Mouse (Mus musculus) heart, adult 9 months (tissue): ENCODE results near the gene Ttc21a.

Source experiments
- DNase-seq, 2 experiments: peaks; one replicate each; pipeline ENCODE4 v3.0.0; 2022; ENCODE audit warnings: low spot score in 2 of 2

Gene Ttc21a

DNA sequence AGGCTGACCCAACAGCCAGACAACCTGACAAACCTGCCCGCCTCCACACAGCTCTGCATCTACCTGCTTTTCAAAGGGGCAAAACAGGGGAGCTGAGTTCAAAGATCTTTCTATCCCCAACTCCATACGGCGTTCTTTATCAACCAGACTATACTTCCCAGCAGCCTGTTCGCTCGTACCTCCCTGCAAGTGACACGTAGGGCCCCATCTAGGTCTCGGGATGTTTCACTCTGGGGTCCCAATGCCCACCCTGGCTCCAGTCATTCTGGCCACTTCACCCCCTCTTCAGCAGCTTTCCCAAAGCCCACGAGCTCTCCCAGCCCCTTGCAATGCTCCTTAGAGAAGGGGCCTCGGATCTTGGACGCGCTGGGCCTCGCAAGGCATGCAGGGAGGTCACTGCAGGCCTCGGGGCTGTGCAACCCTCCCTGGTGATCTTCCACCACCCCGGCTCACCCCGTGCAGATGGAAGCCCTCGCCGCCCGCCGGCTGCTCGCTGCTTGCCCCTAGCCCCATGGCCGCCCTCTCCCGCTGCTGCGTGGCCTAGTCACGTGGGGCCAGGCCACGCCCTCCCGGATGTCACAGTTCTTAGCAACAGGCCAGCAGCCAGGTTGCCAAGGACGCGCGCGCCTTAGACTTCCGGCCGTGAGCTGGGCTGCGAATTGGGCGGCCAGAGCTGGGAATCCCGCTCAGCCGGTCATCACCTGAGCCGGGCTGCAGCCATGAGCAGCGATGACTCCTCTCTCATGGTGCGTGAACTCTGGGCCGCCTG lies at the start of gene Ttc21a, which contains the start of gene Gorasp1:
TSS of gene Ttc21a (plus strand) at position 602 of the 769 bp plus-strand sequence.
TSS of gene Gorasp1 (minus strand) at position 561 of the 769 bp plus-strand sequence.
- peak; percentile 90 to 93 for DNase-seq

DNA sequence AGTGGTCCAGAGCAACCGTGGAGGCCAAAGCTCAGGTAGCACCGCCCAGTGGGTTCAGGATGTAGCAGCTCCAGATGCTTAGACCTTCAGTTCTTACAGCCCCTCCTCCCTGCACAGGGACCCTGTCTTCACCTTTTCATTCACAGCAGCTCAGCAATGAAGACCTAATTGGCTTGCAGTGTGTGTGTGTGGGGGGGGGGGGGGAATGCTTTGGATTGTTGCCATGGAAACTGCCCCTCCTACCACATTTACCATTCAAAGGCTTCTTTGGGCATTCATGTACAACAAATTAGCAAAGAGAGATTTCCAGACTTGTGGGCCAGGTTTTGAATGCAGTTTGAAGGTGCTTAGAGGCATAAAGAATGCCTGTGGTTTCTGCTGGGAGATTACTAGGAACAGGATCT lies 48.6 kb upstream of the Ttc21a start:
- DNase-seq = no peak

DNA sequence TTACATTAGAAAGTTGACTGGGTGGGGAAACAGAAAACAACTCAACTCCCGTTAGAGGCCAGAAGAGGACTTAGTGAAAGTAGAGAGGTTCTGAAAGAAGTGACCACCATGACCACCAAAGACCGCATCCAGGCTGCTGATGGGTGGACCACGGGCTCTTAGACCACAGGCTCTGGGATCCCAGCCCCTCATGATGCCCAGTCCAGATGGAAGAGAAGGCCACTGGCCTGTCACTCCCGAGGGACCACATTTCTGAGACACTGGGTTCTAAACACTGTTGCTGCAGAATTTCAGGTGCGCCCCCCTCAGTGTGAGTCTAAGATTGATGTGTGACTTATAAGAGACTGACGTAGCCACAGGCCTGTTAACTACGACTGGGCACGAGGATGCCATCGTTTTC lies 48.0 kb upstream of the Ttc21a start:
- DNase-seq = no peak

DNA sequence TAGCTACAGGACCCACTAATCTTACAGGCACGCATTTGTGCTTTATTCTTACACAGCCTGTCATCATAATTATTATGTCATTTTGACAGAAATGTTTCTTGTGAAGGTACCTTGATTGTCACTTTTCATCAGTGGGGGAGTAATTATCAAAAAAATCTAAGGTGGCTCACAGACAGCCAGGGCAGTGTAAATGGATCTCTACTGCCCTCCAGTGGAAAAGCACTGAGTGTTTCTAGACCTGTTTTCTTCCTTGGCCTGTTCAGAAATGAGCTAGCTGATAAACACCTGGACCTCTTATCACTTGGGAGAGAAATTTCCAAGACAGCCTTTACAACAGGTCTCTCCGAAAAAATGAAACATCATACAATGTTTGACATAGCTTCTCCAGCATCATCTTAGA lies 46.7 kb upstream of the Ttc21a start:
- no peak for DNase-seq

DNA sequence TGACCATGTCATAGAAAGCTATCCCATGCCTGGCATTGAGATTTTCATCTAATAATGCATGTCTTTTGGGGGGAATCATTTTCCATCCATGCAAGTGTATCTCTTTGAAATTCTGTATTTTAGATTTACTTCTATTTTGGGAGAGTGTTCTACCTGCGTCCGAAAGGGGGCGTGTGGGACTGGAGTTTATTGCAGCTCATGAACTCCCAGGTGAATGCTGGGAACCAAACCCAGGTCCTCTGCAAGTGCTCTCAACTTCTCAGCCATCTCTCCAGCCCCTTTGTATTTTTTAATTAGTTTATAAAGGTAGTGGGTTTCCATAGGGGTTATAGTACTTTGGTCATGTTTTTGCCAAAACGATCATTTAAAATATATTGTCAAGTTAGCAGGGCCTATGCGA lies 43.5 kb upstream of the Ttc21a start:
- no peak for DNase-seq

DNA sequence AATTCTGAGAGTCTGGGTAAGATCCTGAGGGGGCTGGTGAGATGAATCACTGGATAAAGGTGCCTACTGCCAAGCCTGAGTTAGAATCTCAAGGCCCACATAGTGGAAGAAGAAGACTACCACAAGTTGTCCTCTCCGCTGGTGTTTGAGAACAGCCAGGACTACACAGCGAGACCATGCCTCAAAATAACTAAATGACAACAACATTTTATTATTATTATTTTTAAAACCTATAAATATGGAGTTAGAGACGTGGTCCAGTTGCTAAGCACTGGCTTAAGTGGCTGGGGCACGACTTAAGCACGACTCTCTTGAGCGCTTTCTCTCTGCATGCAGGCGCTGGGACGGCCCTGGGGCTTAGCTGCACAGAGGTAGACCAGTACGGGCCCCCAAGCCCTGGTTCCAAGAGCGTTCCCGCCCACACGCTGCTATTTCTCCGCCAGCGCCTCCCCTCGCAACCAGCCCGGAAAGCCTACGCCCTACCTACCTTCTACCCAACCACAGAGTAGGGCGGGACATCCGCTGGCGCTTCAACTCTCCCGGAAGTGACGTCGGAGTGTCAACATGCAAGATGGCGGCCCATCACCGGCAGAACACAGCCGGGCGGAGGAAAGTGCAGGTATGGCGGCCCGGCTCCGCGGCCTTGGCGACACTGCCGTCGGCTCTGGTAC lies 42.9 kb upstream of the Ttc21a start, which contains the start of gene Wdr48:
TSS of gene Wdr48 (plus strand) at position 540 of the 671 bp plus-strand sequence.
- peak; percentile 98 for DNase-seq

DNA sequence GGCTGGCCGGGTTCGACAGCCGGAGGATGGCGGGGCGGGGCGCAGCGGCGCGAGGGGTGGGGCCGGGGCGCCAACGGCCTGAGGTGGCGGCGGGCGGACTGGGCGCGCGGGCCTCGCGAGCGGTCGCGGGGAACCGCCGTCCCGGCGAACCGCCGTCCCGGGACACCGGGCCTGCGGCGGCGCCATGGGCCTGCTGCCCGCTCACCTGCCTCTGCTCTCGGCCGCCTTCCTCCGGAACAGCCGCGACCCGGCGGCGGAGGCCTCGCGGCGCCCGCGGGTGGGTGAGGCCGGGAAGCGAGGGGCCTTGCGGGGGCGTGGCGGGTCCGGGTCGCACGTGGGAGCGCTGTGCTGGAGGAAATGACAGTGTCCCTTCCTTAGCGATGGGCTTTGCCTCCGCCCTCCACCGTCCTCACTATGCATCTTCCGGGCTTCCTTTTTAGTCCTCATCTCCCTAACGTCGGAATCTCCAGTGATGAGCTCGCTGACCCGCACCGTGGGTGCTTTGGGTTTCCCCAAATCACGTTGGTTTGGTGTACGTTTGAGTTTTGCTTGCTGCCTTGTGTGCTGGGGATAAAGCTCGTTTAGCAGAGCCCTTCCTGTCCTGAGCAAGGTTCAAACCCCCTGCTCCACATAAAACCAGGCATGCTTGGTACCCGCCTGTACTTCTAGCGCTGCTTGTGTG lies 42.2 kb upstream of the Ttc21a start:
- DNase-seq = peak in 1 of 2 experiments; percentile 35

DNA sequence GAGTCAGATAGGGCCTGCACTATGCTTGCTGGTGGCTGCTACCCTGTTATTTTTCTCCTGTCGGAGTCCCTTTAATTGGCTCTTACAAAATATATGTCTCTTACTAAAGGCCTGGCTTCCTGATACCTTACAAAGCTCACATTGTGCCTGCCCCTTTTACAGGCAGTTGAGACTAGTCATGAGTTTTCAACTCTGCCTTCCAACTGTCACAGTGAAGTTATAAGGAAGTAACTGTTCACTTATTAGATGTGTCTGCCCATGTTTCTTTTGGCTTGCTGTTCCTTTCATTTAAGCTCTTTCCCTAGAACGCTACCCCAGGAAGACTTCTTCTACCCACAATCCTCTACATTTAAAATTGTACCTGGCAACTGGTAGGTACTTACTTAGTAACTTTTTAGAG lies 38.0 kb upstream of the Ttc21a start:
- DNase-seq = no peak

DNA sequence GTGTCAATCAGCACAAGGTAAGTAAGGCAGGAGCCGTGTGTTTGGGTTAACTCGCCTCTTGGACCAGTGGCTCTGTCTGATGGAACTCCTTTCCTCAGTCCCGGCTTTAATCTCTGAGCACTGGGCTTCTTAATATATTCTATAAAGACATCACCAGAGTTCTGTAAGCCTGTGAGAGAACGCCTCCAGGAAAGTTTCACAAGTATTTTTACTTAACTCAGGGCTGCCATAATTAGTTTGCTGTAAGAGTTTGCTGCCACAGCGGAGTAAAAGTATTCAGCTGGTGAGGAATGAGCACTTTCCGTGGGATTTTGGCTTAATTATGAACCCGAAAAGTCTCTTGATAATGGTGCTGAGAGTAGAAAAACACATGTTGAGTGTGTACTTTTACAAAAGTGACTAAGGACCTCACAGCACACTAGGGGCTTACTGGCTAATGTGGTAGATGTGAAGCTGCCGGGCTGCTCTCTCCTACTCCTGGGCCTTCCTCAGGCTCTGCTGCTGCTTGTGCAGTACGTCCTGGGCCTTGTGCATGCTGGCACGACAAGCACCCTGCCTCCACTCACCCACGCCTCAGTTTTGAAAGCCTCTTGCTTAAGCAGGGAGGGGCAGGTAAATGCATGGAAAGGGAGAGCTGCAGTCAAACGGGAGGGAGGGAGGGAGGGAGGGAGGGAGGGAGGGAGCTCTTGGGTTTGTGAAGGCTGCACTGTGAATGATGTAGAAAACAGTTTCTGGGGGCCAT lies 34.8 kb upstream of the Ttc21a start:
- no peak for DNase-seq

DNA sequence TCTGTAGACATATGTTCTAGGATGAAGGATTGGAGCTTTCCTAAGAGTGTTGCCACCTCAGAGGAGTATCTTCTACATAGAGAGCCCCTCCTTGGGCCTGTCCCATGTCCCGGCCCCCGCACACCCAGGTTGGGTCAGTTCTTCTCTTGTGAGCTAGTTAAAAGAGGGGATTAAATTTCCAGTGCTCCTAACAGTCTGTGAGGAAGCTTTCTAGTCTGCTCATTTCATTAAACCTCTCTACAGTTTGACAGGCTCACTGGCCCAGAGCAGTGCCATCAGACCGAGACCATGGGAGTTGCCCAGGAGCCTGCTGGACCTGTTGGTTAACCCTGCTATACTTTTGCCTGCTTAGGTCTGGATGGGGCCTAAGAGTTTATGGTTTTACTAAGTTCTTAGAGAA lies 28.7 kb upstream of the Ttc21a start:
- no peak for DNase-seq

DNA sequence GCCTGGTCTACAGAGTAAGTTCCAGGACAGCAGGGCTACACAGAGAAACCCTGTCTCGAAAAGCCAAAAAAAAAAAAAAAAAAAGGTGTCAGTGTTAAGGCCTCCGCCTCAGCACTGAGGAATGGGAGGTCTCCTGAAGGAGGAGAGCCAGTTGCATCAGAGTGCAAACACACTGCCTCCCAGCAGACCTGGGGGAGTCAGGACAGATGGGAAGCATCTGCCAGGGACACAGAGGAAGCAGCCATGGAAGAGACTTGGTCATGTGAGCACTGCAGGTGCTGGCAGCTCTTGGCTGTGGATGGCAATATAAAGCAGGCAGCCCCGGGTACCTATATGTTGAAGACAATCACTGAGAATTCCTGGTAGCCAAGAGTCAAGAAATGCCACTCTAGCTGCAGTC lies 27.5 kb upstream of the Ttc21a start:
- no peak for DNase-seq

DNA sequence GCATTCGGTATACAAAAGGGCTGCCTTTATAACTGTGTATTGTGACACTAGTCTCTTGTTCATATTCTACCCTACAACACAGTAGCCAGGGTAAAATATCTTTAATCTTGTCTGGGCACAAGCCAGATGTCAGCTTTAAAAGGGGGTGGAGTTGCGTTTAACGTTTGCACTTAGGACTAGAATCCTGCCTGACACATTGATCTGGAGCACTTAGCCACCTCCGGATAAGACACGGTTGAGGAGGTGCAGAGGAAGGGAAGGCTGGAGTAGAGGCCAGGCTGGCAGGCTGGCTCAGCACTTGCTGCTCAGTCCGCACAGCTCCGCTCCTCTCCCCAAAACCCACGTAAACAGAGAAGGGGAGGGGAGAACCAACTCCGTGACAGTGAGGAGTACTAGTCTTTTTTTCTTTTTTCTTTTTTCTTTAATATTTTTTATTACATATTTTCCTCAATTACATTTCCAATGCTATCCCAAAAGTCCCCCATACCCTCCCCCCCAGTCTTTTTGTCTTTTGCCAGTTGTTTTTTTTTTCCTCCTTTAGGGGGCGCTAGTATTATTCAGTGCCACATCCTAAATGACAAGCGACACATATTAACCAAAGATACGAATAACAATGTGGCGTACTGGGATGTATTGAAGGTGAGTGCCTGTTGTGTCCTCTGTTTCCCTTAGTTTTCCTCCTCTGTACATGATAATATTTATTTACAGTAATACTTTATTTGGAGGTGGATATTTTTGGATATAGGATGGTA lies 24.1 kb upstream of the Ttc21a start:
- no peak for DNase-seq

DNA sequence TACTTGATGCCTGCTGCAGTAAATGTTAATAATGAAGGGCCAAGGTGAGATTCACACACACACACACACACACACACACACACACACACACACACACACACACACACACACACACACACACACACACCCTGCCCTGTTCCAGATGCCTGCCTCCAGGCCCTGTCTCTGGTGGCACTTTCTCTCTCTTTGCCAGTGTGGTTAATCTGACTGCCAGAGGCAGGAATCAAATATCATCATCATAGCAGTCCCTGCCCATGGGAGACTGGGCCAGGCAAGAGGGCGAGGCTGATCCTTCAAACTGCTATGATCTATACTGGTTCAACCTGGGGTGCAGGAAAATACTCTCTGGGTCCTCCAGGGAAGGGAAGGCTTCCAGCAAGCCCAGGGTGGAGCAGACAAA lies 17.5 kb upstream of the Ttc21a start:
- no peak for DNase-seq

DNA sequence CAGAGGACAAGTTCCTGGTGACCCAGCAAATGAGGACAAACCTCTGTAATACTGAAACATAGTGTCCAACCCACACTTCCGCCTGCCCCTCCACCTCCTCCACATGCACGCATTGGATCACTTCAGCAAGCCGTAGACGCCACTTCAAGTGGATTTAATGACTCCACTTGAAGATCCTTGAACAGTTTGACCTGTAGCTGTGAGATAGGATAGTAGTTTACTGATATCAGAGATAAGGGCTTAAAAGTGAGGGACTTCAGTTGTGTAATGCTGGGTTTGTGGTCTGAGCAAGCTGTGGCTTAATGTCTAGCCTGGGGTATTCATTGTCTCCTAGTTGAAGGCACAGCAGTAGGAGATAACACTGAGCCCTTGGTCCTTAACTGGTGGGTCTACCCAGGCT lies 13.9 kb upstream of the Ttc21a start:
- DNase-seq = no peak

DNA sequence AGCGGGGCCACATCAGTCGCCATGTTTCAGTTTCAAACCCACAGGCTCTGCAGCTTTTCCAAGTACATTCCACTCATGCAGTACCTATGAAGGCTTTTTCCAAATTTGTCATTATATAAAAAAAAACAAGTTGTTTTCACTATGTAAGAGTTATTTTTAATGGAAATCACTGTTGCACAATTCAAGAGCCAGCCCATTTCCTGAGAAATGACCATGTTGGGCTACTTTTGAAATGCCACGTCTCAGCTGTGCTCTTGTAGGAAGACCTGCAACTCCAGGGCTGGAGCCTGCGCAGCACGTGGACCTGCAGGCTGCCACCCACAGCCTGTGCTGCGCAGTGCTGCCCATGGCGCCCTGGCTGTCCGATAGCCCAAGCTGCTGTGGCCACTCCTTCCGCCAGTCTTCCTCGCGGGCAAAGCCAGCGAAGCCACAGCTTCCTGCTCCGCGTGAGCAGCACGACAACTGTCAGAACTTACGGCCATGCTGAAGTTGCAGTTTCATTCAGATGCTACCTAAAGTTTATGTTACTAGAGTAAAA lies 12.2 kb upstream of the Ttc21a start:
- DNase-seq = peak in 1 of 2 experiments; percentile 27

DNA sequence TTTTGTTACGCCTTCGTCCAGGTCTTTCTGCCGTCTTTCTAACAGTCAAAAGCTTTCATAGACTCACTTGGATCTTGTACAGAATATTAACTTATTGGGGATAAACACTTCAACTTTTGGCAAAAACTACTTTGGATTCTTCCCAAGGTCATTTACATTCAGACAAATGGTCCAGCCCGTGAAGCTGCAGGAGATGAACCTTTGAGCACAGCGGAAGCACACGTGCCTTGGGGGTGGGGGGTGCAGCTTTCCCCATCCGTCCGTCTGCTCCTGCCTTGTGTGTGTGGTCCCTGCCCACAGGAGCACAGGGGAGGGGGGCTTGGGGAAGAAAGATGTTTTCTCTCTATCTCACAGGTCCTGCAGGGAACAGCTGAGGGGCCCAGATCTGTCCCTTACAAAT lies 11.7 kb upstream of the Ttc21a start:
- no peak for DNase-seq

DNA sequence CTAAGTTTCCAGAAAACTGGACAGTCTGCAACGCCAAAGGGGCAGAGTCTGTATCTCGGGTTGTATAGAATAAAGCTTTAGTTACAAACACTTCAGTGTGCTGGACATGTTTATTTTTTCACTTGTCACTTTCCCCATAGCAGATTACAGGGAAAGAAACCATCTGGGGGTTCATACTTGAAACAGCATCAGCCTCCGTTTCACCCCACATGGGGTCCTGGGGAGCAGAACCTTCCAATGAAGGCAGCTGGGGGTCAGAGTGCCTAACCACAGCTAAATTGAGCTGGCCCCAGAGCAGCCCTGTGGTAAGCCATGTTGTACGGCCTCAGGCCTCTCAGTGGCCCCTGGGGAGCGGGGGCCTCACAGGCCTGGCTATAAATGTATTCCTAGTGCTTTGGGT lies 10.9 kb upstream of the Ttc21a start:
- DNase-seq = no peak

DNA sequence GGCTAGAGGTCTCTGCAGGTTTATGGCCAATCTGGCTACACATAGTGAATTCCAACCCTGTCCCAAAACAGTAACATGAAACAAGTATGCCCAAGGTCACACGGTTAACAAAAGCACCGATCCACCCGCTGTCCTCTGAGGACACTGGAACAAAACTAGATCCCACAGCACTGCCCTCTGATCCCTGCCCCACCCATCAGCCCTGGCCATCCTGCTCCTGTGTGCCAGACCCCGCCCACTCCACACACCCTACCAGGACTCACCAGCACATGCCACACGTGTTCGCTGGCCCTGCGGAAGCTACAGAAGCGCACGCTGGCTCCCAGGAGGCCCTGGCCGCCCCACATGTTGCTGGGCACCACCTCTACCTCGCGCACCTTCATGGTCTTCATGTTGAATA lies 5.0 kb upstream of the Ttc21a start:
- peak in 1 of 2 experiments; percentile 14 for DNase-seq

DNA sequence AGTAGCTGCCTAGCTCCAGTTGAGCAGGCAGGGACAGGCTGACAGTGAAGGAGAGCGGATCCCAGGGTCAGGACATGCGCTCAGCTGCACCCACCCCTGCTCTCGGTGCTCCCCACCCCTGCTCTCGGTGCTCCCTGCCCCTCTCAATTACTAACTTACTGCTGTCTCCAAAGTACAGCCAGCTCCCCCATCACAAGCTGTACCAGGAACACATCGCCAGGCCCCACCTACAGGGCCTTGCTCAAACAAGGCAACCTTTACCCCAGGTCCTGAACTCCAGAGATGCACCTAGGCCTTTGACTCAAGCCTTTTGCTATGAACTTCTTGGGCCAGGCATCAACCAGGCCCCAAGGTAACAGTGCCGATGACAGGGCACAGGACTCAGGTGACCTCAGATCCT lies 3.7 kb upstream of the Ttc21a start:
- DNase-seq = no peak

DNA sequence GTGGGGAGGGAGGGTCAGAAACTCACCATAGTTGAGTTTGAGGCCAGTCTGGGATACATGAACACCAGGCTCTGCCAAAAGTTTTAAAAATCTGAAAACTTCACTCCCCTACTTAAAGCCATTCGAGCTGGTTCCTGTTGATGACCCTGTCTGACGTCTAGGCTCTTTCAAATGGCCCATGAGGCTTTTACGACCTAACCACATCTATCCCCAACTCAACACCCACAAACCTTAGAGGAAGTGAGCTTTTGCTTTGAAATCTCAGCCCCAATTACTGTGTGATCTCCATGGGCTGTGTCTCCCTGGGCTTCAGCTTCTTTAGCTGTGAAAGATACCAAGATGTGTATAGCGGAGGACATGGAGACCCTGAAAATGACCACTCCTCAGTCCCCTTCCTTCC lies 1.1 kb downstream of the Ttc21a start:
- DNase-seq = no peak

DNA sequence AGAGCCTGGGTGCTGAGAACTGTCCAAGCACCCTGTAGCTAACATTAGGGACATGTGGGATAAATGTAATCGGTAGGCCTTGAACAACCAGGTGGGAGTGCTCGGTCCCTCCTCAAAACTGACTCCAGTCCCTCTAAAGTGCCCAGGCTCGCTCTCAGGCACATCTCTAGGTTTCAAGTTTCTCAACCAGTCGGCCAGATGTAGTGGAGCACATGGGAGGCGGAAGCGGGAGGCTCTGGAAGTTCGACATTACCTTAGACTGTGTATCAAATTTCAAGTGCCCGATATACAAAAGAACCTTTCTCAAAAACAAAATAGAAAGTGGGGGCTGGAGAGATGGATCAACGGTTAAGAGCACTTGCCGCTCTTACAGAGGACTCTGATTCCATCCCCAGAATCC lies 2.2 kb downstream of the Ttc21a start:
- DNase-seq = no peak
